Mouse (Mus musculus): ENCODE data around the gene Mgmt.

Gene Mgmt

GRCm38 (mm10) chr7:136894106-136894986 lies at the start of gene Mgmt:
Gene Mgmt (plus strand): TSS chr7:136894614.
- peak; percentile 93 for DNase-seq

DNA sequence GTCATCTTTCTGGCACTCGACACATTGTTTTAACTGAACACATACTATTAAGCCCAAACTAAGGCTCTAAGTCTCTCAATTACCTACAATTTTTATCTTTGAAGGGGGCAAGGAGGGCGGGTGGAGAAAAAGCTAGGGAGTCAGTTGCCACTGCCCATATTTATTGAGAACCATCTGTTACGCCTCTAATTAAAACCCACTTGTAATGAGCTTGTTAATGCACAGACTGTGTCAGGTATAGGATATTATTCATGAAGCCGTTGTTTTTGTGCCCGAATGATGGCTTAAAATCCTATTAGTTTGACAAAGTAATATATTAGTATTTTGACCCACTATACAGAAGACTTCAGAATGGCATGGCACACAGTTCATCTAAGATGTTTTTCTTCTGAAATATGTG lies 49.6 kb upstream of the Mgmt start:
- no peak for DNase-seq

- no peak for DNase-seq
Observed at GRCm38 (mm10) chr7:136845321-136845720, 49.1 kb upstream of the Mgmt start.

DNA sequence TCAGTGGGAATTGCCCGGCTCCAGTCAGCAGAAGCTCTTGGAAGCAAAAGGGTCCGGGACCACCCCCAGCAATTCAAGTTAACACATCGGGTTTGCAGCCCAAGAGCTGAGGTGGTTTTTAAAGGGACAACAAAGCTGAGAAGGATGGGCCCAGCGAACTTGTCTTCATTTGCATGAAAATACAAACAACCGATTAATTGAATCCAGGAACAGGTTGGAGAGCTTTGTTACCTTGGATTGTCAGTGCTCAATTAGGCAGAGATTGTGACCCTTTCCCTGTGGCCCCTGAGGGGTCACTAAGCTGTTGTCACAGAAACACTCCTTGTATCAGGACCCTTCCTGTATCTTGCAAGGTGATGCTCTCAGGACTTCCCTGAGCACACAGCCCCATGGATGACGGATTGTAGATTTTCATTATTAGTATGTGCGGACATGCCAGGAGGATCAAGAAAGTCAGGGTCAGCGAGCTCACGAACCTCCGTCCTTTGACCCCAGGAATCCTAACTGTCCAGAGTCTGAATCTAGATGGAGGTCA lies 48.3 kb upstream of the Mgmt start:
- no peak for DNase-seq

DNA sequence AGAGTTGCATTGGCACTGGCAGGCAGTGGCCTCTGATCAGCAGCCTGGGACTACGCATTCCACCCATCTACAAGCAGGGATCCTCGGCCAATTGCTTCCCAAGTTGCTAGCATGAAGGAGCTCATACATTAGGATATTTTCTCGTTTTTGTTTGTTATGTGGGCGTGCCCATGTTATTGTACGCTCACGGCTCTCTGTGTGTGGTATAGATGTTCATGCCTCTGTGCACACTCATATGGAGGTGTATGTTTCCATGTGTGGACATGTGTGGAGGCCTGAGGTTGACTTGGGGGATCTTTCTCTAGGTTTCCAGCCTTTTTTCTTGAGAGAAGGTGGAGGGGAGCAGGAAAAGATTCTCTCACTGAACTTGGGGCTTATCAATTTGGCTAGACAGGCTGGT lies 46.8 kb upstream of the Mgmt start:
- no peak for DNase-seq

DNA sequence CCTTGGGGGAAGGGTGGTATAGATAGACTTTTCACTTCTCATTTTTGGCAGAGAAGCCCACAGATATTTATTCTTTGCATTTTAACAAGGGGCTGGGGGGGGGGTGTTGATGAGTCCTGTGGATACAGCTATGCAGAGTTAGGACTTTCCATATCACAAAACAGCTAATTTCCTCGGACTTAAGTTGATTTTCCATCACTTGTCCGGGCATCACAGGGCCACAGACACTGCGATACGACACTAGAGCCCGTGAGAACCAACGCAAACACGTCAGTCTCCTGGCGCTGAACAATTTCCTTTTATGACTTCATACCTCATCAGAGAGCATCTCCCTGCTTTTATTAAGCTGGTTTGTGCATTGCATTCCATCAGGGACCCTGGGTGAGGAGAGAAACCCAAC lies 45.7 kb upstream of the Mgmt start:
- no peak for DNase-seq

GRCm38 (mm10) chr7:136849811-136850210 lies 44.6 kb upstream of the Mgmt start:
- DNase-seq, result no peak

- no peak for DNase-seq
Observed at GRCm38 (mm10) chr7:136850339-136850738, 44.1 kb upstream of the Mgmt start.

DNA sequence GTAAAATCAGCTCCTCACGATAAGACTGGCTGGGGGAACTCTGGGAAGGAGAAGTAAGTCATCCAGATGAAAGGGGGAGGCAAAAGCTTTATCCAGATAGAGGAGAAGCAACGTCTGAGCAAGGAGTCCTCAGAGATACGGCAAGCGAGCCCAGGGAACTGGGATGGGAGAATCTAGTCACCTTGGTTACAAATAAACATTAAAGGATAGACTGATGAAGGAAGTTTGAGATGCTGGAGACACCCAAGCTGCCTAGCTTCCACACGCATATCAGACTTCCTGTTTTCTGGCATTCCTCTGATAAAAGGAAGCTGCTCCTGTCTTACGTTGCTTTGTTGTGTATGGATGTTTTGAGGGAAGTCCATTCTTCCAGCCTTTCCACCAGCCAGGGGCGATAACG lies 42.5 kb upstream of the Mgmt start:
- no peak for DNase-seq

- DNase-seq, result no peak
Observed at GRCm38 (mm10) chr7:136852721-136853120, 41.7 kb upstream of the Mgmt start.

GRCm38 (mm10) chr7:136864677-136865463 lies 29.5 kb upstream of the Mgmt start:
- DNase-seq, result no peak

DNA sequence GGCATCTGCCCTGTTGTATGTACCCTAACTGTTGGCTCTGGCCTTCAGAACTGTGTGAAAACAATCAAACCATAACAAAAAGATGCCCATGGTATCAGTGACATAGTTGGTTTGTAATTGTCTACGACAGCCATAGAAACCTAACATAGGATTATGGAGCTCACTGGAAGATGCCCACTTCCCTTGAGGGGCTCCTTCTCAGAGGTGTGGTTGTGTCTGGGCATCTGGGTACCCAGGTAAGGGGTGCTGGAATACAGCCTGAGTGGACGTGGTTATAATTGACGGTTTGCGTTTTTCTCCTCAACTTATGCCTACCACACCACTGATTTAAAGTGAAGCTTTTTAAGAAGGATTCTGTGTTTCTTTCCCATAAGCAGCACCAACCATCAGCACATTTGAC lies 28.5 kb upstream of the Mgmt start:
- no peak for DNase-seq

GRCm38 (mm10) chr7:136866535-136866934 lies 27.9 kb upstream of the Mgmt start:
- no peak for DNase-seq

DNA sequence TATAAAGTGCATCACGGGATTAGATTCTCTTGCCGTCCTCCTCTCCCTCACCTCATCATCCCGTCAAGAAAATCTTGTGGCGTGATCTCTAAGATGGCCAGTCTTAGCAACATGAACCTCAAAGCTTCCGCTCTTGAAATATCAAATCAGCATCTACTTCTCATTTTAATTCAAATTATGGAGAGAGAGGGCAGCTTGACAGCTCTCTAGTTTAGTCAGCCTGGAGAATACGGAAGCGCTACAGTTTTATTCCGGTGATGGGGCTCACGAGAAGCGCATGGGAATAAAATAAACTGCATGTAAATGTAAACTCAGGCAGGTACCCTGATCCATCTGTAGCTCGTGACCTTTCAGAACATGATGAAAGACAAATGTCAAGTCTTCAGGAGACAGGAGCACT lies 22.9 kb upstream of the Mgmt start:
- DNase-seq, result no peak

DNA sequence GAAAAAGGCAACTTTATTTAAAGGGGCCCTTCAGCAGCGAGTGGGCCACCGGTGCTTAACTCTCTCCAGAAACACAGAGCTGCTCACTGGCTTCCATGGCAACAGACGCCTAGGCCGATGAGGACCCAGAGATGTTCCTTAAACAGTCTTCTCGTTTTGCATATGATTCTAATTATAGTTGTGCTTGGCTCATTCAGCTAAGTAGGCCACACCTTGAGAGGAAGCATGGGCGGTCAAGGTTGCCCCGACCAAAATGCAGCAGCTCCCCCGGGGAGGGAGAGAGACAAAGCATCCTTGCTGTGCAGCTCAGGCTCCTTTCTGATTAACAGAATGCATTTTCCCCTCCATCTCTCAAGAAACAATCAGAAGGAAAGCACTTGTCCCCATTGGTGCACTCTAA lies 22.4 kb upstream of the Mgmt start:
- peak; percentile 70 for DNase-seq

- no peak for DNase-seq
Observed at GRCm38 (mm10) chr7:136874396-136874795, 20.0 kb upstream of the Mgmt start.

DNA sequence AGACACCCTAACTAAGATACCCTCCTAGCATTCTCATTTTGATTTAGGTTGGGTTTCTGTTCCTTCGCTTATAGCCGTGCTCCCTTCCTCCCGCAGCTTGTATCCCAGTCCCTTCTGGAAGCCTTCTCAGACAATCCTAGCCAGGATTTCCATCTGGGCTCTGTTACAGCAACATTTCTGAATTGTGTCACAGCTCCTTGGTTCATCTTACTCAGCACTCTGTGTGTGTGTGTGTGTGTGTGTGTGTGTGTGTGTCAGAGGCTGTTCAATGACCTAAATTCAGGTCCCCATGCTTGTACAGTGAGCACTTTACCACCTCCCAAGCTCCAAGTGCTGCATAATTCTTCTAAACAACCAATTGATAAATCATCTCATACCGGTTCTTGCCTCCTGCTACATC lies 14.0 kb upstream of the Mgmt start:
- peak; percentile 35 for DNase-seq

DNA sequence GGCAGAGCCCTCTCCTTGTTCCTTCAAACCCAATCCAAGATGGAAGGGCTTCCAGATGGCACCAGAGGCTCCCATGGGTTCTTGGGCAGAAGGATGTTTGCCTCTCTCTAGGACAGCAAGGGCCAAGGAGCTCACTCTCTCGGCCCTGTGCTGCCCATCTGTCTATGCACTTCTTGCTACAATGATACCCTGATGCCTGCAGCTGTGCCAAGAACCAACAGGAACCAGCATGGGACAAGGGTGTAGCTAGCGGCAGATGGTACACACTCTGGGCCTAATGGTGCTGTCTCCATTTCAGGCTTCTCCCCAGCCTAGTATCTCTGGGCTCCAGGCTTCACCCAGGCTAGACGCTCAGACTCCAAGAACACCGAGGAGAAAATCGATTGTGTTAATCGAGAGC lies 6.3 kb upstream of the Mgmt start:
- no peak for DNase-seq

GRCm38 (mm10) chr7:136895356-136895755 lies 942 bp downstream of the Mgmt start:
- no peak for DNase-seq

DNA sequence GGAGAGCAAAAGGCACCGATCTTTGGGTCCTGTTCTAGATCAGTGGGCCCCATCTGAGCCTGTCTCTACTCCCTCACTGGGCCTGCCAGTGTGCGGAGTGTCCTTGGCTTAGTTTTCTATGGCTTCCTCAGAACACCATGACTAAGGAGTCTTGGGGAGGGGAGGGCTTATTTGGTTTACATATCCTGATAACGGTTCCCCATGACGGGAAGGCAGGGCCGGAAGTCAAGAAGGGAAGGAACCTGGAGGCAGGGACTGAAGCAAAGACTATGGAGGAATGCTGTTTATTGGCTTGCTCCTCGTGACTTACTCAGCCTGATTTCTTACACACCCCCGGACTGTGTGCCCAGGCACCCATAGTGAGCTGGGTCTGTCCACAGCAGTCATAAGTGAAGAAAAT lies 1.4 kb downstream of the Mgmt start:
- no peak for DNase-seq

- DNase-seq, result no peak
Observed at GRCm38 (mm10) chr7:136897481-136897880, 3.1 kb downstream of the Mgmt start.

DNA sequence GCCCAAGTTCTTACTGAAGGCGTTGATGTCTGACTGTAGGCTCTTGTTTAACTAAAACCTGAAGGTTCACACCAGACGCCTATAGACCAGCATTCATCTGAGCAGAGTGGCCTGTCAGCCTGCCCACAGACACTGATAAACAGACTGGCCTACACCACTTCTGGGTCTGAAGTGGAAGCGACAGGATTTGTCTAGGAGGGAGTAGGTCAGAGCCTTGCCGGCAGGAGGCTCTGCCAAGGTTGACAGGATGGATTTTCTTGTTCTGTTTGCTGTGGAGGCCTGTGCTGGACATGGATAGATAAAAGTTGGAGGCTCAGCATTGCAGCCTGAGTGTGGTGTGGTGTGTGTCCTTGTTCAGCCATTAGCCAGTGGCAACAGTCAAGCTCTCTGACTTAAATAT lies 3.6 kb downstream of the Mgmt start:
- DNase-seq, result no peak

- no peak for DNase-seq
Observed at GRCm38 (mm10) chr7:136908616-136909144, 14.3 kb downstream of the Mgmt start.

GRCm38 (mm10) chr7:136912901-136913300 lies 18.5 kb downstream of the Mgmt start:
- no peak for DNase-seq

Measured in layer of hippocampus, adult 9-11 months (tissue).